Mouse (Mus musculus): ENCODE data around the gene Abi3. TPM values are rescaled to one million over a fixed set of nuclear protein-coding genes. Genes with fewer than 3 reads are reported as not detected.
"Not testable (repeated sequence)": the region's sequence is repeated elsewhere in the genome, so short reads cannot be mapped to it uniquely, and the experiment has no call there.

The Abi3 gene
- polyA plus RNA-seq (2011; ENCODE audit: insufficient read length, low read depth, missing spikeins) = 0.40 and 1.1 TPM in 2 replicates

DNA sequence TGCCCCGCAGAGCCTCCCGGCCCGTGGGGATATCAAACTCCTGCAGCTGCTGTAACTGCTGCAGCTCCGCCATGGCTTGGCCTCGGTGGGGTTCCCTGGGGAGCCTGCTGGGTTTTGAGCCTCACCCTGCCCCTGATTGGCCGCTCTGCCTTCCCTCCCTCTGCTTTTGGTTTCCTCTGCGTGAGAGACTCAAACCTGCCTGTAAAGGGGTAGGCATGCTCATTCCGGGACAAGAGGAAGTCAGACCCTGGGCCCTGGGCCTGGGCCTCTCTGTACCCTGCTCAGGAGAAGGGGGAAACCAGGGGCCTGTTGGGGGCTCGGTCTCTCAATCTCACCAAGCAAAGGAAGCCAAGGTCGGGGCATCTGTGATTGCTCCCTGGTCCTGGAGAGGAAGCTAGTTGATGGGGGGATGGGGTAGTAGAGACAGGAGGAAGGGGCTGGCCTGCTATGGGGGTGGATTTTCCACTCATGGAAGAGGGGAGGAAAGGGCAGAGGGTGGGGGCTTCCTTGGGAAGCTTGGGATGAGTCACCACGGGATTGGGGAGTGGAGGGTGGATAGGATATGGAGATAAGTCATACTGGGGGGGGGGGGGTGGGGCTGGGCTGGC, at the start of gene Abi3:
Gene Abi3 (minus strand): TSS at position 403 of the 608 bp plus-strand sequence.
- 0 out of 2 replicates have a peak, but pooled peaks cover 4% of the 10 kb centered on the region for H3K4me1 ChIP-seq (ENCODE audit: control insufficient read depth, insufficient read depth, low read length)
- H3K4me3 ChIP-seq (ENCODE audit: insufficient read depth, low read length) = no peak within 1 kb of the TSS
- TF ChIP-seq POLR2A (IDR thresholded peaks at IDR 0.05; ENCODE audit: low read depth, low read length) (no peak), CTCF (IDR thresholded peaks at IDR 0.05; ENCODE audit: borderline replicate concordance, insufficient read depth, low read length) (no peak)
- no peak within 1 kb of the TSS for H3K27ac ChIP-seq (ENCODE audit: insufficient read depth, low read length)

DNA sequence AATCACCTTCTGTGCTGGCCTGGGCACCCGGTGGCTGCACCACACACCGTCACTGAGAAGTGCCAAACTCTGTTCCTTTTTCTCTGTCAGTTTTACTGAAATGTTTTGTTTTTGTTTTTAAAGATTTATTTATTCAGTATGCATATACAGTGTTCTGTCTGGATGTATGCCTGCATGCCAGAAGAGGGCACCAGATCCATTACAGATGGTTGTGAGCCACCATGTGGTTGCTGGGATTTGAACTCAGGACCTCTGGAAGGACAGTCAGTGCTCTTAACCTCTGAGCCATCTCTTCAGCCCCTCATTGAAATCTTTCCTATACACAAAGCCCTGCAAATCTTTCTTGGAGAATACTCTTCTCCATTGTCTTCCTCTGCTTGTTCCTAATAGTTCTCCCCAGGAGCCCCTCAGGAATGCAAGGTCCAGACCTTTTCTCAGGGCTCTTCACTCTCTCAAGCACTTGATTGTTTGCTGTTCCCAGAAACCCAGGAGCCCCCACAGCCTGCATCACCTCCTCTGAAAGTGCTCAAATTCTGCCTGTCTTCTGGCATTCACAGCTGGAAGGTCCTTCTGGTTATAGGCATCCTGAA, 48.3 kb upstream of the Abi3 start:
- Histone ChIP-seq H3K4me3 (ENCODE audit: insufficient read depth, low read length) (no peak overlapping the region), H3K27ac (ENCODE audit: insufficient read depth, low read length) (no peak overlapping the region), H3K4me1 (ENCODE audit: control insufficient read depth, insufficient read depth, low read length) (no peaks in the 10 kb centered on the region)
- TF ChIP-seq CTCF (IDR thresholded peaks at IDR 0.05; ENCODE audit: borderline replicate concordance, insufficient read depth, low read length) = no peak
- no peak for TF ChIP-seq POLR2A (IDR thresholded peaks at IDR 0.05; ENCODE audit: low read depth, low read length)

DNA sequence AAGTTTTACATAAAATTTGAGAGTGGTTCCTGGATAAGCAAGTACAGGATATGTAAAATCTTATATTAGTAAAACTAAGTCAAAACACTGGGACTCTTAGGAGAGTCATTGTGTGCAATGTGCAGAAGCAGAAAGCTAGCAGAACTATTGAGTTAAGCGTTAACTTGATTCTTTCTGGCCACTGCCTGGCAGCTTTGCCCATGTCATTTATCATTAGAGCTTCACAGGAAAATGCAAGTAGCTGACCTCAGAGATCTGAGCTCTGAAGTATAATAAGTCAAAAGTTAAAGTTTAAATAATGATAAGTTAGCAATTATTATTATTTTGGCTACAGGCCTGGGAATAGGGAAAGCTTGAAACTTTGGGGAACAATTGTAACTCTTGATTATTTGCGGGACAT, 37.6 kb upstream of the Abi3 start:
- H3K4me1 ChIP-seq (ENCODE audit: control insufficient read depth, insufficient read depth, low read length); H3K4me3 ChIP-seq (ENCODE audit: insufficient read depth, low read length); H3K27ac ChIP-seq (ENCODE audit: insufficient read depth, low read length): not testable (repeated sequence)

DNA sequence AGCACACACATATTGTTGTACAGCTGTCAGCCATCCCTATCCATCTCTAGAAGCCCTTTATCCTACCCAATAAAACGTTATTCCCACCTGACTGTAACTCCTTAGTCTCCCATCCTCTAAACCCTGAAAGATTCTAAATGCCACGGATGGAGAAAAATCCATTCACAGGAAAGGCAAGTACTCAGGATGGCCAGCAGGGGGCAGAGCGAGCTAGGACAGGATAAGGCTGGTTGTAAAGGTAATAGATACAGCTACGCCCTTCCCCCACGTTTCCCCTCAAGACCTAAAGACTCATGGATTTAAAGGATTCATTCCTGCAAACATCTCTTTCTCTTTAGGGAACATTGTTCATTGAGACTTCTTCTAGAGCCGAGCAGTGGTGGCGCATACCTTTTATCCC, 34.0 kb upstream of the Abi3 start:
- TF ChIP-seq CTCF (IDR thresholded peaks at IDR 0.05; ENCODE audit: borderline replicate concordance, insufficient read depth, low read length) (peak; percentile 81; the same call in 1 of the 2 replicates), POLR2A (IDR thresholded peaks at IDR 0.05; ENCODE audit: low read depth, low read length) (no peak)
- no peaks in the 10 kb centered on the region for H3K4me1 ChIP-seq (ENCODE audit: control insufficient read depth, insufficient read depth, low read length)
- no peak overlapping the region for H3K4me3 ChIP-seq (ENCODE audit: insufficient read depth, low read length)
- H3K27ac ChIP-seq (ENCODE audit: insufficient read depth, low read length) = no peak overlapping the region

DNA sequence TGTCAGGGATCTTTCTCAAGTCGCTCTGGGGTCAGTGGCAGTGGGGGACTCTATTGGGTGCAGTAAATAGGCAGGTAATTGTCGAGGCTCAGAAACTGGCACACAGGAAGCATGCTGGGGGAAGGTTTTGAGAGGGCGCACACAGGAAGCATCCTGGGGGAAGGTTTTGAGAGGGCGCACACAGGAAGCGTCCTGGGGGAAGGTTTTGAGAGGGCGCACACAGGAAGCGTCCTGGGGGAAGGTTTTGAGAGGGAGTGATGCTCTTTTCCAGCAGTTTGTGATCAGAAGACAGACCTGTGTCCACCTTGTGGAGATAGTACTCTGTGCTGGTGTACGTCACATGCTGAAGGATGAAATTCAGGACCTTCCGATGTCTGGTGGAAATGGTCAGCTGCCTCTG, 33.5 kb upstream of the Abi3 start:
- Histone ChIP-seq H3K4me3 (ENCODE audit: insufficient read depth, low read length) (no peak overlapping the region), H3K4me1 (ENCODE audit: control insufficient read depth, insufficient read depth, low read length) (no peaks in the 10 kb centered on the region), H3K27ac (ENCODE audit: insufficient read depth, low read length) (no peak overlapping the region)
- no peak for TF ChIP-seq CTCF (IDR thresholded peaks at IDR 0.05; ENCODE audit: borderline replicate concordance, insufficient read depth, low read length)
- TF ChIP-seq POLR2A (IDR thresholded peaks at IDR 0.05; ENCODE audit: low read depth, low read length) = no peak

DNA sequence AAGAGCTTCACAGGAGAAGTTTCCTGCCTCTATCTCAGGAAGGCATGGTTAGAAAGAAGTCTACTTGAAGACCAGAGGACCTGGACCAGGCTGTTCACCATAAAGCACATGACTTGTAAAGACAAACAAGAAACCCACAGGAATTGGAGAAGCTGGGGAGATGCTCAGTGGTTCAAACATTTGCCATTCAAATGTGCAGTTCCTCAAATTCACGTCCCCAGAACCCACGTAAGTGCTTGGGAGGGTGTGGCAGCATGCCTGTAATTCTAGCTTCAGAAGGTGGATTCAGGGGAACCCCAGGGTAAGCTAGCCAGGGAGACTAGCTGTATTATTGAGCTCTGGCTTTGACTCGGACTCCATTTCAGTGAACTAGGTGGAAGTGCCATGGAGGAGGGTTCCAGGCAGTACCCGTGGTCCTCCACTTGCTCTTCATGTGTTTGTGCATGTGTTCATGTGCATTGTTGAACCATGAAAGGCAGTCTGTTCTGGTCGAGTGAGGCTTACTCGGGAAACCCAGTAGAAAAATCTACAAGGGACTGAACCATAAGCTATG, 27.7 kb upstream of the Abi3 start:
- no peaks in the 10 kb centered on the region for H3K4me1 ChIP-seq (ENCODE audit: control insufficient read depth, insufficient read depth, low read length)
- no peak for TF ChIP-seq POLR2A (IDR thresholded peaks at IDR 0.05; ENCODE audit: low read depth, low read length)

DNA sequence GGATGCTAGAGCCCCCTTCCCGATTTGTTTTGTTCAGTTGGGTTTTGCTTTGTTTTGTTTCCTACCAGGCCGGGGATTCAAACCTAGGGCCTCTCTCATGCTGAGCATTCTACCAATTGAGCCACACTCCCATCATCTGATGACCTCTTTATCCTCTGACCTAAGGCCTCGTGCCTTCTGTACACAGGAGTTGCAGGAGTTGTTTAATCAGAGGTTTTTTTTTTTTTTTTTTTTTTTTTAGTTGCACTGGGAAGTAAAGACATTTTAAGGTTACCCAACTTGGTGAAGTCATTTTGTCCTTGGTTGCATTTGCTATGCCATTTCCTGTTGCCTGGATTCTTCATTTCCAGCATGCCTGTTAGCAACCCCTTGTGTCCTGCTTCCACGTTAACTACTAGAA, 27.2 kb upstream of the Abi3 start:
- no peak for TF ChIP-seq POLR2A (IDR thresholded peaks at IDR 0.05; ENCODE audit: low read depth, low read length)
- no peak for TF ChIP-seq CTCF (IDR thresholded peaks at IDR 0.05; ENCODE audit: borderline replicate concordance, insufficient read depth, low read length)
- H3K4me3 ChIP-seq (ENCODE audit: insufficient read depth, low read length) = no peak overlapping the region
- no peaks in the 10 kb centered on the region for H3K4me1 ChIP-seq (ENCODE audit: control insufficient read depth, insufficient read depth, low read length)
- H3K27ac ChIP-seq (ENCODE audit: insufficient read depth, low read length) = no peak overlapping the region

More for the DNA sequence above, 27.7 kb upstream of the Abi3 start:
- Histone ChIP-seq H3K4me3 (ENCODE audit: insufficient read depth, low read length) (no peak overlapping the region), H3K27ac (ENCODE audit: insufficient read depth, low read length) (no peak overlapping the region)

DNA sequence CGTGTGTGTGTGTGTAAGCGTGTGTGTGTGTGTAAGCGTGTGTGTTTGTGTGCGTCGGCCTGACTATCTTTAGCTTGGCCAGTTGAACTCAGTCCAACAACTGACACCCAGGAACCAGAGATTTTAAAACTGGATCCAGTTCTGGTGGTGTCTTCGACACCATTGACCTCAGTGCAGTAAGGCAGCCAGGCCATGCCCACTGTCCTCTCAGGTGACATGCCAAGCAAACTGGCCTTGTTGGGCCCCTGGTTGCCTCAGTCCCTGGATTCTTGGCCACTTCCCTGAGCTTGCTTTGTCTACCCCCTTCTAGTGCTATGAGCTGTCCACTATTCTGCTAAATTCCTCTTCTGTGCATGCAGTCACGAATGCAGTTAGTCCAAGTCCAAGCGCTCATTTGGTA, 19.1 kb upstream of the Abi3 start:
- no peak for TF ChIP-seq CTCF (IDR thresholded peaks at IDR 0.05; ENCODE audit: borderline replicate concordance, insufficient read depth, low read length)
- no peak for TF ChIP-seq POLR2A (IDR thresholded peaks at IDR 0.05; ENCODE audit: low read depth, low read length)
- Histone ChIP-seq H3K4me1 (ENCODE audit: control insufficient read depth, insufficient read depth, low read length) (0 out of 2 replicates have a peak, but pooled peaks cover 2% of the 10 kb centered on the region), H3K4me3 (ENCODE audit: insufficient read depth, low read length) (no peak overlapping the region), H3K27ac (ENCODE audit: insufficient read depth, low read length) (no peak overlapping the region)

DNA sequence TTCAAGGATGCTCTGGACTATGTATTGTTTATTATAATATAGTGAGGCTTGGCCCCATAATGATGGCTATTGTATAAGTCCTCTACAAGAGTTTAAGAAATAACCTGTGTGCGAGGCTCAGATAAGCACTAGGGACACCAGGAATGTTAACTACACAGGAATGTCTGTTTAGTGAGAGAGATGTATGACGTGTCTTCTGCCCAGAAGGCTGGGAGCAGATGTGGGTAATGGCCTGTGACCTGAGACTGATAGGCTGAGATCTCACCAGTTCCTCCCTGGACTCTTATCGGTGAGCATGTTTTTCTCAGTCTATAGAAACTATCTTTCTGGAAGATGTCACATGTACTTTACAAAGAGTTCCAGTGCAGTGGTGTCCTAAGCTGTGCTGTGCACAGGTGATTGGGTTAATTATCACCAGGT, 17.8 kb upstream of the Abi3 start:
- TF ChIP-seq CTCF (IDR thresholded peaks at IDR 0.05; ENCODE audit: borderline replicate concordance, insufficient read depth, low read length) = no peak
- no peak for TF ChIP-seq POLR2A (IDR thresholded peaks at IDR 0.05; ENCODE audit: low read depth, low read length)
- no peak overlapping the region for H3K27ac ChIP-seq (ENCODE audit: insufficient read depth, low read length)
- H3K4me1 ChIP-seq (ENCODE audit: control insufficient read depth, insufficient read depth, low read length) = 0 out of 2 replicates have a peak, but pooled peaks cover 2% of the 10 kb centered on the region
- peak overlapping the region; percentile 65 for H3K4me3 ChIP-seq (ENCODE audit: insufficient read depth, low read length)

DNA sequence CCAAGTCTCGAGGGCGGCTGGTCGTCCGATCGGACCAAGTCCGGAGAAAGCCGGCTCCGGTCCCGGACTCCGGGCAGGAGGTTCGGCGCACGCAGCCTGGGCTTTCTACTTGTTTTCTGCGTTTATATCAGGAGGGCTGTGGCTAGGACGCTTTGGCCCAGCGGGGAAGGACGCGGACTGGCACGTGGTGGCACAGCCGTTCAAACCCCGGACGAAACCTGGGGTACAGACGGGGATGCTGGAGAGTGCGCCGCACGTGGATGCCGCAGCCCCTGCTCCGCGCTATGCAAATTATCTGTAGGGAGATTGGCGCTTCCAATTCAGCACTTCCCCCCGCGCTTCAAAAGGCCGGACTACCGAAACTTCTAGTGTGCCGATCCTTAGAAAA, 17.2 kb upstream of the Abi3 start:
- peak overlapping the region; percentile 38 for H3K27ac ChIP-seq (ENCODE audit: insufficient read depth, low read length)
- H3K4me3 ChIP-seq (ENCODE audit: insufficient read depth, low read length) = peak overlapping the region; percentile 65
- H3K4me1 ChIP-seq (ENCODE audit: control insufficient read depth, insufficient read depth, low read length) = 0 out of 2 replicates have a peak, but pooled peaks cover 2% of the 10 kb centered on the region
- TF ChIP-seq POLR2A (IDR thresholded peaks at IDR 0.05; ENCODE audit: low read depth, low read length) (no peak; the same call in 1 of the 2 replicates), CTCF (IDR thresholded peaks at IDR 0.05; ENCODE audit: borderline replicate concordance, insufficient read depth, low read length) (no peak)
